Mouse (Mus musculus) myocyte (in vitro differentiated cells): ENCODE measurements at regions not wholly inside any gene's neighbourhood (a gene's known extent, or its start where the extent isn't known, plus 50 kb on each side); places are given as distances from the start of the nearest gene placed in this dataset.

Source experiments
- H3K27me3 ChIP-seq: one replicate; pipeline ENCODE4 v1.6.1; 2011; ENCODE audit not compliant: control insufficient read depth, insufficient read depth, insufficient read length
- H3K36me3 ChIP-seq: one replicate; pipeline ENCODE4 v1.6.1; 2011; ENCODE audit not compliant: control insufficient read depth, insufficient read depth
- H3K4me2 ChIP-seq: one replicate; pipeline ENCODE4 v1.6.1; 2011; ENCODE audit warnings: low read depth, control low read depth
- H3K4me3 ChIP-seq: one replicate; pipeline ENCODE4 v1.5.1; 2011; ENCODE audit warnings: mild to moderate bottlenecking, control low read depth, moderate library complexity
- H3K79me2 ChIP-seq: one replicate; pipeline ENCODE4 v1.6.1; 2011; ENCODE audit not compliant: control insufficient read depth, insufficient read depth
- H3ac ChIP-seq: one replicate; pipeline ENCODE4 v1.6.1; 2011; ENCODE audit not compliant: control insufficient read depth, insufficient read length
- CEBPB ChIP-seq: IDR thresholded peaks from 2 replicates; pipeline ENCODE4 v1.6.1; 2011; ENCODE audit warnings: mild to moderate bottlenecking, moderate library complexity; ENCODE audit not compliant: poor library complexity, insufficient read depth, severe bottlenecking
- E2F4 ChIP-seq: IDR thresholded peaks from one replicate; pipeline ENCODE4 v1.6.1; 2011; ENCODE audit warnings: mild to moderate bottlenecking, control low read depth, moderate library complexity; ENCODE audit not compliant: insufficient read depth
- MAX ChIP-seq: IDR thresholded peaks from one replicate; pipeline ENCODE4 v1.6.1; 2011; ENCODE audit warnings: low read depth, mild to moderate bottlenecking, control low read depth
- MYOD1 ChIP-seq, 3 experiments: IDR thresholded peaks; one replicate each; pipeline ENCODE4 v1.6.1; 2011; ENCODE audit warnings: control low read depth in 2 of 3, low read depth in 2 of 3, mild to moderate bottlenecking in 2 of 3, moderate library complexity in 1 of 3; ENCODE audit not compliant: insufficient read length in 2 of 3, control insufficient read depth in 1 of 3
- MYOG ChIP-seq, 3 experiments: IDR thresholded peaks; one replicate each; pipeline ENCODE4 v1.6.1; 2011; ENCODE audit warnings: control low read depth in 2 of 3, low read depth in 2 of 3, mild to moderate bottlenecking in 2 of 3; ENCODE audit not compliant: insufficient read length in 2 of 3, control insufficient read depth in 1 of 3, insufficient read depth in 1 of 3
- POLR2A ChIP-seq: IDR thresholded peaks from one replicate; pipeline ENCODE4 v1.6.1; 2011; ENCODE audit warnings: low read depth, mild to moderate bottlenecking, control low read depth, moderate library complexity; ENCODE audit not compliant: insufficient read length
- POLR2AphosphoS2 ChIP-seq: IDR thresholded peaks from one replicate; pipeline ENCODE4 v1.6.1; 2011; ENCODE audit warnings: low read depth, control low read depth; ENCODE audit not compliant: insufficient read length
- REST ChIP-seq: IDR thresholded peaks from one replicate; pipeline ENCODE4 v1.6.1; 2011; ENCODE audit warnings: mild to moderate bottlenecking, control low read depth, moderate library complexity; ENCODE audit not compliant: insufficient read depth, insufficient read length
- SRF ChIP-seq: IDR thresholded peaks from one replicate; pipeline ENCODE4 v1.6.1; 2011; ENCODE audit warnings: low read depth; ENCODE audit not compliant: control insufficient read depth, insufficient read length
- TCF12 ChIP-seq: IDR thresholded peaks from one replicate; pipeline ENCODE4 v1.6.1; 2011; ENCODE audit warnings: mild to moderate bottlenecking, control low read depth; ENCODE audit not compliant: poor library complexity, insufficient read depth, severe bottlenecking
- TCF3 ChIP-seq: IDR thresholded peaks from one replicate; pipeline ENCODE4 v1.6.1; 2011; ENCODE audit warnings: low read depth, control low read depth; ENCODE audit not compliant: insufficient read length
- USF1 ChIP-seq: IDR thresholded peaks from one replicate; pipeline ENCODE4 v1.6.1; 2011; ENCODE audit warnings: low read depth, mild to moderate bottlenecking, control low read depth, moderate library complexity

- no peak overlapping the region for H3K4me2 ChIP-seq
- no peaks in the 10 kb centered on the region for H3K79me2 ChIP-seq
- no peak overlapping the region for H3K4me3 ChIP-seq
- no peak overlapping the region for H3ac ChIP-seq
- TF ChIP-seq MYOG (IDR thresholded peaks at IDR 0.05; ENCODE audit: control insufficient read depth in 1 of 3, insufficient read depth in 1 of 3, insufficient read length in 2 of 3, low read depth in 2 of 3) (no peak), POLR2A (no peak), TCF12 (no peak), E2F4 (no peak), USF1 (no peak), CEBPB (no peak)
- H3K36me3 ChIP-seq, result no peaks in the 10 kb centered on the region
- no peaks in the 10 kb centered on the region for H3K27me3 ChIP-seq
Observed at GRCm38 (mm10) chr19:32969213-32969776, 212.0 kb downstream of the Pten start.

GRCm38 (mm10) chr19:32972116-32972515 lies 214.8 kb downstream of the Pten start:
- H3K4me3 ChIP-seq, result no peak overlapping the region
- no peak for TF ChIP-seq REST
- TF ChIP-seq USF1, result no peak
- TF ChIP-seq POLR2A, result no peak
- TF ChIP-seq SRF, result no peak
- no peak for TF ChIP-seq CEBPB
- no peak for TF ChIP-seq TCF3
- no peak for TF ChIP-seq TCF12
- TF ChIP-seq E2F4, result no peak
- no peak for TF ChIP-seq MAX
- no peak for TF ChIP-seq MYOD1 (IDR thresholded peaks at IDR 0.05; ENCODE audit: control insufficient read depth in 1 of 3, insufficient read length in 2 of 3, low read depth in 2 of 3)
- no peak for TF ChIP-seq MYOG (IDR thresholded peaks at IDR 0.05; ENCODE audit: control insufficient read depth in 1 of 3, insufficient read depth in 1 of 3, insufficient read length in 2 of 3, low read depth in 2 of 3)
- no peak for TF ChIP-seq POLR2AphosphoS2
- no peaks in the 10 kb centered on the region for H3K36me3 ChIP-seq
- no peaks in the 10 kb centered on the region for H3K79me2 ChIP-seq
- H3ac ChIP-seq, result no peak overlapping the region
- H3K27me3 ChIP-seq, result no peaks in the 10 kb centered on the region
- no peak overlapping the region for H3K4me2 ChIP-seq

GRCm38 (mm10) chr19:32973130-32973529 lies 215.8 kb downstream of the Pten start:
- Histone ChIP-seq H3K4me2 (no peak overlapping the region), H3K4me3 (no peak overlapping the region), H3K36me3 (no peaks in the 10 kb centered on the region), H3K79me2 (no peaks in the 10 kb centered on the region), H3ac (no peak overlapping the region), H3K27me3 (no peaks in the 10 kb centered on the region)
- no peak for TF ChIP-seq USF1
- no peak for TF ChIP-seq POLR2AphosphoS2
- no peak for TF ChIP-seq TCF12
- TF ChIP-seq E2F4, result no peak
- no peak for TF ChIP-seq MYOD1 (IDR thresholded peaks at IDR 0.05; ENCODE audit: control insufficient read depth in 1 of 3, insufficient read length in 2 of 3, low read depth in 2 of 3)
- TF ChIP-seq MAX, result no peak
- no peak for TF ChIP-seq TCF3
- TF ChIP-seq SRF, result no peak

- Histone ChIP-seq H3K4me3 (no peak overlapping the region), H3K4me2 (no peak overlapping the region), H3K27me3 (no peaks in the 10 kb centered on the region), H3K79me2 (no peaks in the 10 kb centered on the region), H3K36me3 (no peaks in the 10 kb centered on the region), H3ac (no peak overlapping the region)
- no peak for TF ChIP-seq E2F4
- TF ChIP-seq TCF12, result no peak
- no peak for TF ChIP-seq MAX
Observed at GRCm38 (mm10) chr19:32974778-32975240, 217.5 kb downstream of the Pten start.

- H3K4me2 ChIP-seq, result peak overlapping the region; percentile 2
- H3ac ChIP-seq, result no peak overlapping the region
- no peak overlapping the region for H3K4me3 ChIP-seq
- no peaks in the 10 kb centered on the region for H3K36me3 ChIP-seq
- TF ChIP-seq MAX, result no peak
- TF ChIP-seq TCF12, result no peak
- TF ChIP-seq POLR2A, result no peak
- no peaks in the 10 kb centered on the region for H3K27me3 ChIP-seq
- no peaks in the 10 kb centered on the region for H3K79me2 ChIP-seq
Observed at GRCm38 (mm10) chr19:32975303-32975702, 218.0 kb downstream of the Pten start.

DNA sequence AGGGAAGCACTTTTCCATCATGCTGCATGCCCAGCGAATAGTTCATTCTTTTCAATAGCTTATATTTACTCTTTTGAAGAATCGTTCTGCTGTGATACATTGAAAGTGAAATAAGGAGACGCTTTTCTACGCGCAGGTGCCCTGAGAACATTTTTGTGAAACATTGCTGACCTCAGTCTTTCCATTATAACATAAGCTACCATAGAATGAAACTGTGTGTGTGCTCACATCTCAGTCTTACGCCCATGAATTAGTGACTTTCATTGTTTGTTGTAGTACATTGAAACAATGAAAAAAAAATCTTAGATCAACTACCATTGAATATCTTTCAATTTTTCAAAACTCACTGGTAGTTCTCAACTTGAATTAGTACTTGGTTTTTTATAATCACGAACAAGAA lies 219.2 kb downstream of the Pten start:
- H3K27me3 ChIP-seq, result no peaks in the 10 kb centered on the region
- TF ChIP-seq TCF3 (no peak), SRF (no peak), CEBPB (no peak), USF1 (no peak), E2F4 (no peak), REST (no peak), POLR2A (no peak), POLR2AphosphoS2 (no peak), TCF12 (no peak), MYOG (IDR thresholded peaks at IDR 0.05; ENCODE audit: control insufficient read depth in 1 of 3, insufficient read depth in 1 of 3, insufficient read length in 2 of 3, low read depth in 2 of 3) (no peak), MAX (no peak)
- H3K79me2 ChIP-seq, result no peaks in the 10 kb centered on the region
- H3K4me2 ChIP-seq, result no peak overlapping the region
- no peaks in the 10 kb centered on the region for H3K36me3 ChIP-seq
- H3ac ChIP-seq, result no peak overlapping the region
- H3K4me3 ChIP-seq, result no peak overlapping the region
